Mouse (Mus musculus) bone marrow macrophage, adult 2 months (primary cell): ENCODE measurements around the gene Oas3. TPM values are rescaled to one million over a fixed set of nuclear protein-coding genes. Genes with fewer than 3 reads are reported as not detected.

Experiments
- H3K27ac ChIP-seq: 2 replicates; pipeline ENCODE4 v1.5.1; 2012; ENCODE audit warnings: low read depth, low read length; ENCODE audit not compliant: insufficient read depth
- H3K4me1 ChIP-seq: 2 replicates; pipeline ENCODE4 v1.6.1; 2012; ENCODE audit warnings: low read length; ENCODE audit not compliant: control insufficient read depth, insufficient read depth
- H3K4me3 ChIP-seq: 2 replicates; pipeline ENCODE4 v1.5.1; 2012; ENCODE audit warnings: mild to moderate bottlenecking, low read length, moderate library complexity; ENCODE audit not compliant: insufficient read depth
- CTCF ChIP-seq: IDR thresholded peaks from 2 replicates; pipeline ENCODE4 v1.5.1; 2012; ENCODE audit warnings: low read depth, mild to moderate bottlenecking, low read length, moderate library complexity
- POLR2A ChIP-seq: IDR thresholded peaks from 2 replicates; pipeline ENCODE4 v1.6.1; 2012; ENCODE audit warnings: mild to moderate bottlenecking, low read depth, low read length, borderline replicate concordance
- polyA plus RNA-seq: library from polyadenylated mRNA; stranded (reverse); fragments of >200 nt; gene quantifications from 2 replicates; pipeline ENCODE4 v1.2.4, GENCODE M21; 2012; ENCODE audit not compliant: missing spikeins, insufficient read depth, insufficient read length

Gene Oas3
- polyA plus RNA-seq, 1 experiment = 58.3 TPM

GRCm38 (mm10) chr5:120793043-120793442 is 15.6 kb upstream of the Oas3 start:
- no peak overlapping the region for H3K27ac ChIP-seq
- TF ChIP-seq POLR2A (no peak), CTCF (peak; percentile 45; the same call in 1 of the 2 replicates)
- H3K4me1 ChIP-seq = no peaks in the 10 kb centered on the region
- no peak overlapping the region for H3K4me3 ChIP-seq

GRCm38 (mm10) chr5:120787042-120787441 is 9.6 kb upstream of the Oas3 start:
- TF ChIP-seq CTCF (no peak), POLR2A (no peak)
- no peak overlapping the region for H3K4me3 ChIP-seq
- H3K27ac ChIP-seq = no peak overlapping the region
- H3K4me1 ChIP-seq = peaks cover 9% of the 10 kb centered on the region

GRCm38 (mm10) chr5:120782446-120782845 is 5.0 kb upstream of the Oas3 start:
- no peak overlapping the region for H3K4me3 ChIP-seq
- TF ChIP-seq POLR2A (no peak), CTCF (no peak)
- H3K4me1 ChIP-seq = peaks cover 34% of the 10 kb centered on the region
- no peak overlapping the region for H3K27ac ChIP-seq

DNA sequence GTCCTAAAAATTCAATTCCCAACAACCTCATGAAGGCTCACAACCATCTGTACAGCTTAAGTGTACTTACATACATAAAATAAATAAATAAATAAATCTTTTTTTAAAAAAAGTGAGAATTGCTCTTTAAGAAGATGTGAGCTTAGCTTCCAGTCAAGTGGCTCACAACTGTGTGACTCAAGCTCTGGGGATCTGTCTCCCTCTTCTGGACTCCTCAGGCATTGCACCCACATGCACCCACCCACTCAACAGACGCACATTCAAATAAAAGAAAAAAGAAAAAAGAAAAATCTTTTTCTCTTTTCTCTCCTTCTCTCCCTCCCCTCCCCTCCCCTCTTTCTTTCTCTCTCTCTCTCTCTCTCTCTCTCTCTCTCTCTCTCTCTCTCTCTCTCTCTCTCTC is 4.2 kb upstream of the Oas3 start:
- H3K4me3 ChIP-seq = no peak overlapping the region
- TF ChIP-seq POLR2A (no peak), CTCF (no peak)
- H3K4me1 ChIP-seq = peaks cover 34% of the 10 kb centered on the region
- H3K27ac ChIP-seq = no peak overlapping the region

- no peak overlapping the region for H3K27ac ChIP-seq
- peak overlapping the region; percentile 10; the same call in 1 of the 2 replicates for H3K4me3 ChIP-seq
- TF ChIP-seq CTCF (no peak), POLR2A (no peak)
- peaks cover 49% of the 10 kb centered on the region for H3K4me1 ChIP-seq
Observed at GRCm38 (mm10) chr5:120779922-120780321, 2.5 kb upstream of the Oas3 start.

GRCm38 (mm10) chr5:120778941-120779340 is 1.5 kb upstream of the Oas3 start:
- H3K4me1 ChIP-seq = peaks cover 52% of the 10 kb centered on the region
- no peak overlapping the region for H3K27ac ChIP-seq
- H3K4me3 ChIP-seq = no peak overlapping the region
- TF ChIP-seq POLR2A (no peak), CTCF (no peak)

DNA sequence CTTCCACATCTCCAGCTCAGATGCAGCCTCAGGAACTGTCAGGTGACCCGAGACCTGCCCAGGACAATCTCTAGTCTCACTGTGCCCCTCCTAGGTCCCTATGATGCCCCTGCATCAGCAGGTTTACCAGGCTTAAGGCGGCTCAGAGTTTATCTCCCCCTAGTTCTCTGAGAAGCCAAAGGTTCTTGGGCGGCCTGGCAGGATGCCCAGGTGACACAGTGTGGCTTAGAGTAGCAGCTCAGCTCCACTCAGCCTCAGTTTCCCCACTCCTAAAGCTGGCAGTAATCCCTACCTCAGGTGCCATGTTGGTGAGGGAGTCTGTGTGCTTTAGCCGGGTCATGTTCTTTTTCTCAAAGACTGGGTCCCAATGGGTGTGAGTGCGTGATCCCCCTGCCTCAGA is 660 bp downstream of the Oas3 start:
- Histone ChIP-seq H3K27ac (no peak overlapping the region), H3K4me3 (peak overlapping the region; percentile 64), H3K4me1 (peaks cover 52% of the 10 kb centered on the region)
- TF ChIP-seq POLR2A (no peak), CTCF (no peak)

DNA sequence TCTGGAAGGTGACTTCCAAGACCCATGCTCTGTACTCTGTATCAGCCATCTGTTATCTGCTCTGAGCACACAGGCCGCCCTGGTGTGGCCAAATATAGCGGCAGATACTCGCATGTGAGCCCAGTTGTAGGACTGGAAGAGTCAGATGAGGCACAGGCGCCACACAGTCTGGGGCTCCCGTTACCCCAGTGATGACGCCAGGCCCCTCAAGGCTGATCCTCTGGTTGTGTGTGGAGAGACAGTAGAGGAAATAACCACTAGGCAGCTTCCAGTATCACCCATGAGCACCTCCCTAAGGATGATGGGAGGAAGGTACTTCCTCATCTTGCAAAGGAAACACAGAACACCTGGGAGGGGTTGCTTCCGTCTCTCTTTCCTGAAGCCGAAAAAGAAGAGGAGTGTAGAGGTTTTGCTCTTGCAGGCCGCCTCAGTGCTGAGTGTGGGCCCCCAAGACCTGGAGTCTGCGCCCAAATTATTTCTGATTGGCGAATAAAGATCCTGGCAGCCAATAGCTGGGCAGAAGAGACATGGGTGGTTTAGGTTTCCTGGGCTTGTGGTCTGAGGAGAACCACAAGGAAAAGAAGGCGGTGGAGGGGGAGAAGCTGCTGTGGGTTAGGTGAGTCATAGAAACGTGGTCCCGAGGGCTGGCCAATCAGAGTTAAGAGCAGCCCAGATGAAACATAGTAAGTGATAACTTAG is 2.0 kb downstream of the Oas3 start:
- Histone ChIP-seq H3K27ac (peak overlapping the region; percentile 48), H3K4me3 (peak overlapping the region; percentile 28), H3K4me1 (peaks cover 49% of the 10 kb centered on the region)
- TF ChIP-seq CTCF (no peak), POLR2A (no peak)

GRCm38 (mm10) chr5:120769396-120769795 is 8.1 kb downstream of the Oas3 start:
- Histone ChIP-seq H3K4me1 (no peaks in the 10 kb centered on the region), H3K4me3 (no peak overlapping the region), H3K27ac (no peak overlapping the region)
- TF ChIP-seq CTCF (no peak), POLR2A (no peak)

- Histone ChIP-seq H3K4me1 (no peaks in the 10 kb centered on the region), H3K27ac (no peak overlapping the region), H3K4me3 (no peak overlapping the region)
- no peak for TF ChIP-seq CTCF
- TF ChIP-seq POLR2A = no peak
Observed at GRCm38 (mm10) chr5:120765010-120765409, 12.5 kb downstream of the Oas3 start.
